ENCODE assay signal across 31 mouse cellular contexts in genomic region chr17:27576056-27576455, GRCm38 (mm10). TPM values are rescaled to one million over a fixed set of nuclear protein-coding genes. Genes with fewer than 3 reads are reported as not detected.
DNase-seq lines count a peak whose midpoint lies in the region; ATAC-seq and TF ChIP-seq lines count a peak whose summit lies in the region.
"Had no signal": no experiment of that assay in that cellular context is flagged by ENCODE, and none has a peak within 500 bp of the region (broad histone marks: within the 10 kb centered on the region; RNA-seq: fewer than 3 reads in every experiment).

No protein-coding gene starts in this region.

- H3K4me2 ChIP-seq in hindbrain, postnatal 0 days (ENCODE audit: low read depth, low read length) = no peak overlapping the region
- no peak overlapping the region for H3K4me2 ChIP-seq in hindbrain, embryonic 13.5 days
- no peak overlapping the region for H3K4me2 ChIP-seq in neural tube, embryonic 15.5 days
- no peak overlapping the region for H3K4me2 ChIP-seq in forebrain, embryonic 12.5 days
- H3K4me2 ChIP-seq: forebrain, embryonic 15.5 days; kidney, embryonic 15.5 days; liver, embryonic 15.5 days; neural tube, embryonic 12.5 days had no signal

- H3K4me3 ChIP-seq in hindbrain, postnatal 0 days (ENCODE audit: low read length) = no peak overlapping the region
- H3K4me3 ChIP-seq in hindbrain, embryonic 13.5 days = no peak overlapping the region
- no peak overlapping the region for H3K4me3 ChIP-seq in neural tube, embryonic 15.5 days (replicated peaks)
- no peak overlapping the region for H3K4me3 ChIP-seq in forebrain, embryonic 12.5 days (replicated peaks)
- H3K4me3 ChIP-seq: forebrain, embryonic 15.5 days; kidney, embryonic 15.5 days; liver, embryonic 15.5 days; midbrain, embryonic 10.5 days; neural tube, embryonic 12.5 days had no signal

- DNase-seq in hindbrain, postnatal 0 days (ENCODE audit: low spot score) = no peak
- DNase-seq in neural tube, embryonic 10.5 days (ENCODE audit: extremely low spot score, low spot score) = no peak
- DNase-seq in embryo, embryonic 9.5 days (ENCODE audit: extremely low spot score) = no peak
- DNase-seq: adrenal gland, postnatal 10 days; cerebellum, adult 8-10 months; cerebellum, postnatal 25 days; heart, postnatal 14 days; kidney, adult 18-20 months; kidney, postnatal 25 days; layer of hippocampus, postnatal 36 days; left cerebral cortex, postnatal 4 days; right cerebral cortex, postnatal 4 days; thymus, adult 18-20 months; thymus, postnatal 25 days had no signal

- peak overlapping the region; percentile 80; the same call in 1 of the 2 replicates for H3K27ac ChIP-seq in hindbrain, postnatal 0 days
- H3K27ac ChIP-seq in hindbrain, embryonic 13.5 days = no peak overlapping the region
- H3K27ac ChIP-seq in neural tube, embryonic 15.5 days (replicated peaks) = peak overlapping the region; percentile 45; the same call in 1 of the 2 replicates
- H3K27ac ChIP-seq in forebrain, embryonic 12.5 days = no peak overlapping the region
- H3K27ac ChIP-seq: forebrain, embryonic 15.5 days; kidney, embryonic 15.5 days; liver, embryonic 15.5 days; midbrain, embryonic 10.5 days; neural tube, embryonic 12.5 days had no signal

- ATAC-seq in hindbrain, postnatal 0 days = no peak
- no peak for ATAC-seq in hindbrain, embryonic 13.5 days (ENCODE audit: low FRiP score)
- ATAC-seq in neural tube, embryonic 15.5 days (ENCODE audit: low FRiP score) = no peak
- ATAC-seq in megakaryocyte, adult 5-6 weeks (ENCODE audit: poor library complexity, severe bottlenecking) = peak; percentile 62
- ATAC-seq in forebrain, embryonic 12.5 days (ENCODE audit: low FRiP score) = no peak
- ATAC-seq: forebrain, embryonic 15.5 days; midbrain, embryonic 16.5 days had no signal

- H3K36me3 ChIP-seq in hindbrain, postnatal 0 days (ENCODE audit: insufficient read depth, low read length) = peaks cover 15% of the 10 kb centered on the region; the same call in 1 of the 2 replicates
- peaks cover 78% of the 10 kb centered on the region for H3K36me3 ChIP-seq in hindbrain, embryonic 13.5 days
- peaks cover 42% of the 10 kb centered on the region for H3K36me3 ChIP-seq in neural tube, embryonic 15.5 days
- H3K36me3 ChIP-seq in forebrain, embryonic 12.5 days (replicated peaks) = peaks cover 71% of the 10 kb centered on the region

- 85% methylated on average over 7 of the region's 7 CpGs for WGBS in hindbrain, postnatal 0 days
- WGBS in hindbrain, embryonic 13.5 days = 91% methylated on average over 7 of the region's 7 CpGs
- 87% methylated on average over 7 of the region's 7 CpGs for WGBS in neural tube, embryonic 15.5 days
- 90% methylated on average over 7 of the region's 7 CpGs for WGBS in forebrain, embryonic 12.5 days

- peaks cover 9% of the 10 kb centered on the region for H3K4me1 ChIP-seq in hindbrain, postnatal 0 days (ENCODE audit: insufficient read depth, low read length)
- H3K4me1 ChIP-seq in hindbrain, embryonic 13.5 days (replicated peaks) = no peaks in the 10 kb centered on the region; the same call in 1 of the 2 replicates
- peaks cover 23% of the 10 kb centered on the region for H3K4me1 ChIP-seq in neural tube, embryonic 15.5 days
- H3K4me1 ChIP-seq in forebrain, embryonic 12.5 days = no peaks in the 10 kb centered on the region
- H3K4me1 ChIP-seq: kidney, embryonic 15.5 days; midbrain, embryonic 10.5 days; neural tube, embryonic 12.5 days had no signal

- H3K9ac ChIP-seq in hindbrain, postnatal 0 days (replicated peaks; ENCODE audit: low read length) = no peak overlapping the region
- H3K9ac ChIP-seq in hindbrain, embryonic 13.5 days = no peak overlapping the region
- no peak overlapping the region for H3K9ac ChIP-seq in neural tube, embryonic 15.5 days (replicated peaks)
- H3K9ac ChIP-seq in forebrain, embryonic 12.5 days = no peak overlapping the region
- H3K9ac ChIP-seq: forebrain, embryonic 15.5 days; kidney, embryonic 15.5 days; liver, embryonic 15.5 days; neural tube, embryonic 12.5 days had no signal

- H3K27me3 ChIP-seq in hindbrain, postnatal 0 days (ENCODE audit: insufficient read depth, low read length) = no peaks in the 10 kb centered on the region
- H3K27me3 ChIP-seq in hindbrain, embryonic 13.5 days = no peaks in the 10 kb centered on the region
- no peaks in the 10 kb centered on the region for H3K27me3 ChIP-seq in neural tube, embryonic 15.5 days (replicated peaks)
- H3K27me3 ChIP-seq in forebrain, embryonic 12.5 days = no peaks in the 10 kb centered on the region
- H3K27me3 ChIP-seq: forebrain, embryonic 15.5 days; kidney, embryonic 15.5 days; liver, embryonic 15.5 days; neural tube, embryonic 12.5 days had no signal

- no peak for TF ChIP-seq CTCF in hindbrain, postnatal 0 days (IDR thresholded peaks at IDR 0.05; ENCODE audit: low read depth)

- no peaks in the 10 kb centered on the region for H3K9me3 ChIP-seq in hindbrain, postnatal 0 days (ENCODE audit: low read length)
- no peaks in the 10 kb centered on the region for H3K9me3 ChIP-seq in hindbrain, embryonic 13.5 days
- no peaks in the 10 kb centered on the region for H3K9me3 ChIP-seq in neural tube, embryonic 15.5 days (replicated peaks)
- no peaks in the 10 kb centered on the region for H3K9me3 ChIP-seq in forebrain, embryonic 12.5 days
- H3K9me3 ChIP-seq: forebrain, embryonic 15.5 days; G1E; kidney, embryonic 15.5 days; liver, embryonic 15.5 days; midbrain, embryonic 10.5 days; neural tube, embryonic 12.5 days had no signal

RNA-seq across cellular contexts. Expression of gene AI413582, which starts 10.5 kb away (rescaled TPM):
- 50.2 and 59.6 TPM in 2 replicates for total RNA-seq in hindbrain, postnatal 0 days (2014; rRNA removed)
- polyA plus RNA-seq in hindbrain, postnatal 0 days (2015; fragmentation: Nextera tagmentation; extraction: Ambion mirVana) = 92.7 and 95.3 TPM in 2 replicates
- 43.5 and 44.8 TPM in 2 replicates for polyA plus RNA-seq in hindbrain, embryonic 13.5 days (2015; fragmentation: Nextera tagmentation; extraction: Ambion mirVana)
- polyA plus RNA-seq in neural tube, embryonic 15.5 days (2015; fragmentation: Nextera tagmentation; extraction: Ambion mirVana) = 70.8 and 74.9 TPM in 2 replicates
- total RNA-seq in megakaryocyte, adult 5-6 weeks (2015) = 58.0 and 63.8 TPM in 2 replicates
- total RNA-seq in megakaryocyte, adult 5-6 weeks (2017) = 55.4 and 62.9 TPM in 2 replicates
- polyA plus RNA-seq in forebrain, embryonic 12.5 days (2016; fragmentation: Nextera tagmentation; extraction: Ambion mirVana) = 14.0 and 16.6 TPM in 2 replicates

RNA-seq across cellular contexts. Expression of gene Hmga1, which starts 19.8 kb away (rescaled TPM):
- total RNA-seq in hindbrain, postnatal 0 days (2014; rRNA removed) = 142 and 170 TPM in 2 replicates
- 130 and 145 TPM in 2 replicates for polyA plus RNA-seq in hindbrain, postnatal 0 days (2015; fragmentation: Nextera tagmentation; extraction: Ambion mirVana)
- polyA plus RNA-seq in hindbrain, embryonic 13.5 days (2015; fragmentation: Nextera tagmentation; extraction: Ambion mirVana) = 113 and 126 TPM in 2 replicates
- polyA plus RNA-seq in neural tube, embryonic 15.5 days (2015; fragmentation: Nextera tagmentation; extraction: Ambion mirVana) = 129 and 207 TPM in 2 replicates
- 159 and 170 TPM in 2 replicates for total RNA-seq in megakaryocyte, adult 5-6 weeks (2015)
- 89.8 and 99.6 TPM in 2 replicates for total RNA-seq in megakaryocyte, adult 5-6 weeks (2017)
- polyA plus RNA-seq in forebrain, embryonic 12.5 days (2016; fragmentation: Nextera tagmentation; extraction: Ambion mirVana) = 214 and 228 TPM in 2 replicates

RNA-seq across cellular contexts. Expression of gene Nudt3, which starts 47.2 kb away (rescaled TPM):
- 252 and 264 TPM in 2 replicates for total RNA-seq in hindbrain, postnatal 0 days (2014; rRNA removed)
- polyA plus RNA-seq in hindbrain, postnatal 0 days (2015; fragmentation: Nextera tagmentation; extraction: Ambion mirVana) = 210 and 220 TPM in 2 replicates
- 225 and 235 TPM in 2 replicates for polyA plus RNA-seq in hindbrain, embryonic 13.5 days (2015; fragmentation: Nextera tagmentation; extraction: Ambion mirVana)
- 229 and 253 TPM in 2 replicates for polyA plus RNA-seq in neural tube, embryonic 15.5 days (2015; fragmentation: Nextera tagmentation; extraction: Ambion mirVana)
- 32.3 and 32.9 TPM in 2 replicates for total RNA-seq in megakaryocyte, adult 5-6 weeks (2015)
- 91.6 and 93.8 TPM in 2 replicates for total RNA-seq in megakaryocyte, adult 5-6 weeks (2017)
- polyA plus RNA-seq in forebrain, embryonic 12.5 days (2016; fragmentation: Nextera tagmentation; extraction: Ambion mirVana) = 170 and 178 TPM in 2 replicates

RNA-seq across cellular contexts. Expression of gene Grm4, which starts 54.9 kb away (rescaled TPM):
- total RNA-seq in hindbrain, postnatal 0 days (2014; rRNA removed) = 34.3 and 38.8 TPM in 2 replicates
- 8.7 and 10.1 TPM in 2 replicates for polyA plus RNA-seq in hindbrain, postnatal 0 days (2015; fragmentation: Nextera tagmentation; extraction: Ambion mirVana)
- 4.8 and 5.2 TPM in 2 replicates for polyA plus RNA-seq in hindbrain, embryonic 13.5 days (2015; fragmentation: Nextera tagmentation; extraction: Ambion mirVana)
- 9.7 and 10.1 TPM in 2 replicates for polyA plus RNA-seq in neural tube, embryonic 15.5 days (2015; fragmentation: Nextera tagmentation; extraction: Ambion mirVana)
- total RNA-seq in megakaryocyte, adult 5-6 weeks (2015) = not detected in 2 replicates
- total RNA-seq in megakaryocyte, adult 5-6 weeks (2017) = not detected in 2 replicates
- polyA plus RNA-seq in forebrain, embryonic 12.5 days (2016; fragmentation: Nextera tagmentation; extraction: Ambion mirVana) = 2.4 TPM in 2 replicates
- total RNA-seq: liver, adult 2 months had no signal
- polyA plus RNA-seq: G1E; heart, embryonic 14.5 days; liver, adult 2 months had no signal

RNA-seq across cellular contexts. Expression of gene RPS10-NUDT3, which starts 59.0 kb away (rescaled TPM):
- not detected in 2 replicates for total RNA-seq in hindbrain, postnatal 0 days (2014; rRNA removed)
- not detected in 2 replicates for polyA plus RNA-seq in hindbrain, postnatal 0 days (2015; fragmentation: Nextera tagmentation; extraction: Ambion mirVana)
- not detected in 2 replicates for polyA plus RNA-seq in hindbrain, embryonic 13.5 days (2015; fragmentation: Nextera tagmentation; extraction: Ambion mirVana)
- polyA plus RNA-seq in neural tube, embryonic 15.5 days (2015; fragmentation: Nextera tagmentation; extraction: Ambion mirVana) = not detected in 2 replicates
- total RNA-seq in megakaryocyte, adult 5-6 weeks (2015) = not detected in 2 replicates
- total RNA-seq in megakaryocyte, adult 5-6 weeks (2017) = not detected in 2 replicates
- polyA plus RNA-seq in forebrain, embryonic 12.5 days (2016; fragmentation: Nextera tagmentation; extraction: Ambion mirVana) = not detected in 2 replicates
- total RNA-seq: G1E; gastrocnemius, postnatal 4 days; heart, postnatal 14 days; layer of hippocampus, postnatal 36 days; left cerebral cortex, postnatal 4 days; liver, adult 2 months had no signal
- polyA plus RNA-seq: embryonic facial prominence, embryonic 11.5 days; forebrain, embryonic 15.5 days; G1E; heart, embryonic 14.5 days; hindbrain, embryonic 11.5 days; kidney, embryonic 15.5 days; liver, adult 2 months; liver, embryonic 15.5 days; midbrain, embryonic 10.5 days; midbrain, embryonic 16.5 days; neural tube, embryonic 12.5 days; spleen, adult 2 months had no signal

Comparison
In these comparisons a context has a peak if more than half of its experiments do, and no peak if none do; other contexts are left out.
1. H3K27ac ChIP-seq: peak in hindbrain, postnatal 0 days (single experiment) and neural tube, embryonic 15.5 days (single experiment); none in hindbrain, embryonic 13.5 days (single experiment) and forebrain, embryonic 12.5 days (single experiment).